Mouse (Mus musculus): ENCODE measurements around the gene Pam.

Pam gene

DNA sequence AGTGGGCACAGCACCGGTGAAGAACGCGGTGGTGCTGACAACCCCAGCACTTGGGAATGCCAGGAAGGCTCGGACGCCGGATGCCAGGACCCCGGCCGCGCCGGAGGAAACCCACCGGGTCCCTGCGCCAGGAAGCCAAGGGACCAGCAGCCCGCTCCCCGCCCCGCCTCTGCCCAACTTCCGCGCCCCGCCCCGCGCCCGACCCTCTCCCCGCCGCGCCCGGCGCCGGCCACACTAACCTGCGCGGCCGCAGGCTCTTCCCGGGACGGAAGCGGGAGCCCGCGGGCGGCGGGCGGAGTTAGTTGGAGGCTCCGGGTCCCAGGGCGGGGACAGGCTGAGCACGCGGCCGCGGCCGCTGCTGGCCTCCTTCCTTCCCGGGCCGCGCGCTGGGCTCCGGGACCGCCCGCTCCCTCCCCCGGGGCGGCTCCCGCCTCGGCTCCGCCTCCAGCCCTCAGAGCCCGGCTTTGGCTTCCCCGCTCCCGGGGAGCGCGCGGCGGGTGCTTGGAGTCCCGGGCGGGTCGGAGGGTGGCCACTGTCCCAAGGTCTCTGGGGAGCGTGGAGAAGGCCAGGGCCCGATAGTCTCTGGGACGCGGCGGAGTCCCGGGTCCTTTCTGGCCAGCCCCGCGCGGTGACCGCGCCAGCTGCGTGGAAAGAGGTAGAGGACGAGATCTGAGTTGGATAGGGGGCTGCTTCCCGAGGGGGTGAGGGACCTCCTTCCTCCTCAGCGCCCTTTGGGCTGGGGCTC, at the start of gene Pam:
Gene Pam (minus strand): TSS at position 401 of the 745 bp plus-strand sequence.
- peak; percentile 76 to 79 for DNase-seq

GRCm38 (mm10) chr1:98144845-98145244, 49.4 kb upstream of the Pam start:
- no peak for DNase-seq

DNA sequence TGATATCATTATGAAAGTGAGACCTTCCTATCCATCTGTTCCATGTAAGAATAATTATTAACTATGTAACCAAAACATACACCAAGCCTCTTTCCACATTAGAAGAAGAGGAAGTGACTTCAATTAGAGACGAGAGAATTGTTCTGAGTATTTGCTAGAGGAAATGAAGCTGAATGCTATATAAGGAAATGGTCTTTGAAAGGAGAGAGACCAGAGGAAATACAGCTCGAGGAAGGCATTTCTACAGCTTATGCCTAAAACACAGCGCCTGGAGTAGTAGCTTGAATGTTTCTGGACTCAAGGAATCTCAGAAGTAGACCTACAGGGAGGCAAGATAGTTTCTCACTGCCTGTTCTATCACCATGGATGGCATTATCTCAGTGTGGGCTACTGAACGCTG, 35.8 kb upstream of the Pam start:
- DNase-seq = no peak

GRCm38 (mm10) chr1:98129561-98130347, 34.3 kb upstream of the Pam start:
- no peak for DNase-seq

DNA sequence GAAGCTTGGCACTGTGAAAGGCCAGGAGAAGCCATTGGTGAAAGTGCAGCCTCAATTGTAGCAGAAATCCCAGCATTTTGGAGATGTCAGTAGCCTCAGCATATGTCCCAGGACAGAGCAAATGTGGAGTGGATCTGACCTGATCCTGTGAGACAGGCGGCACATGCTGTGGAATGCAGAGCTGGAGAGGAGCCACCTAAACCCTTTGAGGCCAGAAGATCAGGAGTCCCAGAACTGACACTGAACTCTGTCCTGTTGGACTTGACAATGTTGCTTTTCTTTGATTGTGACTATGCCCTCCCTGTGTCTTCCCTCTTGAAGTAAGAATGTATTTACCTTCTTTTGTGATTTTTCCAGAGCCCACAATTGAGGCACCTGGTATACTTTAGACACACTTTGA, 33.7 kb upstream of the Pam start:
- no peak for DNase-seq

GRCm38 (mm10) chr1:98128338-98129096, 33.1 kb upstream of the Pam start:
- no peak for DNase-seq

GRCm38 (mm10) chr1:98126268-98126667, 30.8 kb upstream of the Pam start:
- DNase-seq = no peak

- DNase-seq = no peak
Measured at GRCm38 (mm10) chr1:98124727-98125126, 29.3 kb upstream of the Pam start.

DNA sequence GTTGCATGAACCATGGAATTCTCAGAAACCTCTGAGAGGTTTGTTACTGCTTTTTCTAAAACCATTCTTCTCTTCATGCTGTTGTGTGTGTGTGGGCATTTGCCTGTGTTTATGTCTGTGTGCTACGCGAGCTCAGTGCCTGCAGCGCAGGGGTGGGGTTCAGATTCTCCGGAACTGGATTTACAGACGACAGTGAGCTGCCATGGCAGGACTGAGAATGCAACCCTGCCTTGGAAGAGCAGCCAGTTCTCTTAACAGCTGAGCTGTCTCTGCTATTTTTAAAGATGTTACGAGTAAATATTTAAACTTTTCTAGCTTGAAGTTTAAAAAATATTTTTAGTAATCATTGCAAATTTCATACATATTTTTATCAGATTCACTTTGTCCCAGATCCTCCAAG, 24.1 kb upstream of the Pam start:
- no peak for DNase-seq

DNA sequence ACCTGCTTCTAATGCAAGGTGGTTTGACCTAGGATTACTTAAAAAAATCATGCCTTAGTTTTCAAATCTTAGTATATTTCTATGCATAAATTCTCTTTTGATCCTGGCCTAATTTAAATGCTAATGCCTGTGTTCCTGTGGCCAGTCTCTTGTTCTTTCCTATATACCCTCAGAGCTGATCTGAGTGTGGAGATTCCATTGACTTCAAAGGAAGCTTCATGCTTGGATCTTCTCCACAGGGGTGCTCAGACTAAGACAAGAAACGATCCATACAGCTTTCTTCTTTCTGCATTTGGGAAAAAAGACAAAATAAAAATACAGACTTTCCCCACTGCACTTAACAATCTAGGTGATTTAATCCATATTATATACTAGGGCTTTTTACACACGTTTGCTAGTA, 12.2 kb upstream of the Pam start:
- no peak for DNase-seq

DNA sequence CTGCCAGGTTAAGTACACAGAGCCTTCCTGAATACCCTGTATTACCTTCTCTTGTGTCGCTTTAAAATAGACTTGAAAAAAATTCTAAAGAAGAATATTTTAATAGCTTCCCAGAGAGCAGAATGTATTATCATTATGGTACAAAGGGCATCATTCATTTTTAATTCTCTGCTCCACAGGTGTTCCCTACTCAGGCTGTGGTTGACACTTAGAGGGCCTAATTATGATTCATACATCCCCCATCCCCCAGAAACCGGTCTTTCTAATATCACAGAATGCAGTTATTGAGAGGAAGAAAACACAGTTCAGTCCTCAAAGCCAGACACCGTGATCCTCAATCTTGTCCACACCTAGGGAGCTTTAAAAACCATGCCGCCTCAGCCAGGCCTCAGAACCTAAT, 4.0 kb upstream of the Pam start:
- no peak for DNase-seq

DNA sequence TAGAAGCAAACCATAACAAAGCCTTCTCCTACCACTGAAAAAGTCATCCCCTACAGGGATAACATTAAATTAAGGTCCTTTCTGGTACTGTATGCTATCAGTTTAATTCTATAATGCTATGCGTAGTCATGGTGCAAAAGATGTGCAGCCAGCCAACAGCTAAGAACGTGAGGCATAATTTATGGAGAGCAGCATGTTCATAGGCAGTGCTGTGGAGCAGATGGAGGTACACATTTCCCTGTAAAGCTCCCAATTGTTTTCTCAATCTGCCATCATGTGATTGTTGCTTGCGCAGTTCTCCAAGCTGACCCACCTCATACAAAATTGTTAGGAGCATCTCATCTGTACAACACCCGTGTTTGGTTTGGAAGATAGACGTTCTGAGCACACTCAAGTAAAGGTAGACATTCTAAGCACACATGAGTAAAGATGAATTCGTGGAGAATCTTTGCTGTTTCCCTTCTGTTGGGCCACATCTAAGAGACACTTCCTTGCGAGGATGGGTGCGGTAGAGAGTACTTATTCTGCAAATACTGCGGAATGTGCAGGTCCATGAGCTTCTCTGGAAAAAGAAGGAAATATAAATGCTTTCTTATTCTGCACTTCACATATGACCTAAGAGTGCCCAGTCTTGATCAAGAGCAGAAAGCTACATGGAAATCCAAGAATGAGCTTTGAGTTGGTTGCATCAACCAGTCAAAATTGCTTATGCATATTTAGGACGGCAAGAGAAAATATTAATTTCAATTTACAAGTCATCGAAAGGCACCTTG, 2.7 kb upstream of the Pam start:
- DNase-seq = no peak

DNA sequence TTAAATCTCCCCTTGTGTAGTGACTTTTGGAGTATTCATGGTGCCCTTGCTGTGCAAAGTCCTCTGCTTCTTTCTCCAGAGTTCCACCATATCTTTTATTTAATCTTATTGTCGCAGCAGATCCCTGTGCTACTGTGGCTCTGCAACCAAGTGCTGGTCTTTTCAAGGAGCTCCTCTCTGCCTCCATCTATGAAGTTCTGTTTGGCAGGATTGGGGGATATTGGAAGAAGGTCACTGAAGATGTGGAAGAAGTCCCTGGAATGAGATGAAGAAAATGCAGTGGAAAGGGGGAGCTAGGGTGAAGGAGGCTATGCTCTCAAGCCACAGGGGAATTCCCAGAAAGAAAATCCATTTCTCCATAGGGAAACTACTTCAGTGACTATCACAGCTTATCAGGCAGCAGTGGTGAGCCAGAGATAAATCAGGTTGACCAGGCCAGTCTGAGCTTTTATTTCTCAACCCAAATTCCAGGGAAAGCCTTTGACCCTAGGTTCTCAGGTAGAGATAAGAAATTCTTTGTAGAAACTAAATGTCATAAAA, 1.0 kb upstream of the Pam start:
- no peak for DNase-seq

DNA sequence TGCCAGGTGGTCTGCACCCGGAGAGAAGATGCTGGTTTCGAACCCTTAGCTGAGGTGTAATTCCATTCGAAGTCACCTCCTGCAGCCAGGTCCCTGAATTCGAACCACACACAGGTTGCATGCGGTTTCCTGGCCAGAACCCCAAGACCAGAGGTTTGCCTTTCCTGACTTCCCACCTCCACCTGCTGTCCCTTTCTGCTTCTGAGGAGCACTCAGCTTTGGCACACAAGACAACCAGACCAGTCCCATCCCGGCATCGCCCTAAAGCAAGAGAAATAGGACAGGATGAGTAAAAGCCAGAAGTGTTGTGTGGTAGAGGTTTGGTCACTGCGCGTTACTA, 515 bp upstream of the Pam start:
- DNase-seq = no peak

DNA sequence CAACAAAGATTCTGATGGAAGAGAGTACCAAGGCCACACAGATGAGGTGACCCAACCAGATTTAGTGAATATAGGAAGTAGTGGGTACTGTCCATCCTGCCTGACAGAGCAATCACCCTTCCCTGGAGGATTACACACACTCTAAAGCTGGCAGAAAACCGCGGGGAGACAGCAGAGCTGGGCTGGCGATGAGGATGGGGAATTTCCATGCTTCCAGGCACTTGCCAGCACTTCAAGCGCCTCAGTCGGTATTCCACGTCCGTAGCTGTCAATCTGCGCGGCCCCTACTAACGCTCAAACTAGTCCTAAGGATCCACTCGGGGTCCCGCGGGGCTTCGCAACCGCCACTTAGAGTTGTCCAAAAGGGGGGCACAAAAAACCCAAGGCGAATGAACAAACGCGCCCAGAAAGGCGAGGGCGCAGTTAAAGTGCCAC, 618 bp downstream of the Pam start:
- no peak for DNase-seq

GRCm38 (mm10) chr1:98089336-98089975, 6.0 kb downstream of the Pam start:
- DNase-seq = no peak

DNA sequence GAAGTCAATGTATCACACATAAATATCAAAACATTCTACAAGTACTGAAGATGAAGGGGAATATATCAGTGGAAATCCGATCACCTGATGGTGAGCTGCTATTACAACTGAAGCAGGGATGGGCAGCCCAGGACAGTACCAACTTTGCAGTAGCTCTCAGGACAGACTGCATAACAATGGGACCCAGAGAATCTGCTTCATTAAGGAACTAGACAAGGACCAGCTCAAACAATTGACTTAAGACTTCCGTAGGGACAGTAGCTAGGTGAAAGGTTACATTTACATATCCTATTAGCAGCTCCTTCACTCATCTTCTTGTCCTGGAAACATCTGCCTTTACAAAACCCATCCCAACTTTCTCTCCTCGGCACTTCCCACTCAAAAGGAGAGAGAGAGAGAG, 9.0 kb downstream of the Pam start:
- DNase-seq = no peak

- no peak for DNase-seq
Measured at GRCm38 (mm10) chr1:98084596-98085274, 10.7 kb downstream of the Pam start.

DNA sequence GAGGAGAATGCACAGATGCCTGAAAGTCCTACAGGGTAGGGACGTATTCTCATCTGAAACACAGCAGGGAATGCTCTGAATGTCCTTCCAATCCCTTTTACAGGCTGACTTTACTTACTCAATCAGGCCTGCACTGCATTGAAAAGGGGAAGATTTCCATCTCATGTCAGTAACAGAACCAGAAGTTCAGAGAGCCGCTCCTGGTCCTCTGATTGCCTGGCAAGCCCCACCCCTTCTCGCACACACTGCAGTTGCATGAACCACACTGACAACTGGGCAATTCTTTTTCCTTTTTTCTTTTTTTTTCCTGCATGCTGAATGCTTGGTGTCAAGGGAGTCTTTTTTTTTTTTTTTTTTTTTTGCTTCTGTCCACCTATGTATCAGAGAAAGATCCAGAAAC, 11.9 kb downstream of the Pam start:
- no peak for DNase-seq

GRCm38 (mm10) chr1:98082988-98083387, 12.5 kb downstream of the Pam start:
- no peak for DNase-seq

DNA sequence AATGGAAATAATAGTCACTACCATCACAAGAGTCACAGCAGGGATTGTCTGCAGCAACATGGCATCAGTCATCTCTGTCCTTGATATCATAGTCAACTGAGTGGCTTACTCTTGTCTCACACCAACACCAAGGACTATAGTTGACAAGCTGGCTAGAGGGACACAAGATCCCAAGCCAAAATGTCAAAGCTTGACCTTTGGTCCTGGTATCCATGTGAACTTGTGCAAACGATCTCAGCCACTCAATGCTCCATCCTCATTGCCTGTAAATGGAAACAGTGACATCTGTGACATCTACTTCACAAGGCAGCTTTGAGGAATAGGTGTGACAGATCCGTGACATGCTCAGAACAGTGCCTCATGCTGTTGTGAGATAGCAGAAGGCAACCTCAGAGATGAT, 15.0 kb downstream of the Pam start:
- DNase-seq = no peak

GRCm38 (mm10) chr1:98079640-98080039, 15.8 kb downstream of the Pam start:
- DNase-seq = no peak
